Mouse (Mus musculus) erythroblast, embryonic 14.5 days (primary cell): ENCODE results near the gene Cphx3.
"Not testable (repeated sequence)": the region's sequence is repeated elsewhere in the genome, so short reads cannot be mapped to it uniquely, and the experiment has no call there.

Source experiments
- GATA1 ChIP-seq: IDR thresholded peaks from 2 replicates; pipeline ENCODE4 v1.6.1; 2012; ENCODE audit warnings: low read length, inconsistent platforms, mixed read lengths
- TAL1 ChIP-seq: IDR thresholded peaks from 3 replicates; pipeline ENCODE4 v1.6.1; 2012; ENCODE audit warnings: low read length, inconsistent platforms, mixed read lengths

GRCm38 (mm10) chr14:26165266-26165665 lies 83.2 kb downstream of the Cphx3 start:
- not testable (repeated sequence) for TF ChIP-seq TAL1, GATA1
